Mouse (Mus musculus): ENCODE measurements around the gene Nmnat2.

GRCm38 (mm10) chr1:152999983-153000382, 45.2 kb downstream of the Nmnat2 start:
- TF ChIP-seq CTCF (IDR thresholded peaks at IDR 0.05; ENCODE audit: low read depth): no peak
- no peak for TF ChIP-seq EP300 (optimal IDR thresholded peaks at IDR 0.05)

Data from stomach, postnatal 0 days (tissue).